Mouse (Mus musculus) heart, adult 2 months (tissue): Measurements from ENCODE around the gene Csnka2ip.

Experiments used
- CTCF ChIP-seq: fragments of 200-600 bp; IDR thresholded peaks from 2 replicates; pipeline ENCODE4 v1.8.1; 2022; ENCODE audit warnings: antibody characterized with exemption, mild to moderate bottlenecking, moderate library complexity
- EP300 ChIP-seq: fragments of 200-500 bp; IDR thresholded peaks from 2 replicates; pipeline ENCODE4 v1.6.1; 2011; ENCODE audit warnings: low read depth, low read length, control low read depth; ENCODE audit not compliant: insufficient read depth
- POLR2A ChIP-seq: fragments of 200-500 bp; IDR thresholded peaks from 2 replicates; pipeline ENCODE4 v1.6.1; 2011; ENCODE audit warnings: mild to moderate bottlenecking, low read depth, low read length, control low read depth; ENCODE audit not compliant: insufficient read depth

- no peak for TF ChIP-seq POLR2A
- no peak for TF ChIP-seq CTCF
- no peak for TF ChIP-seq EP300
Measured at GRCm38 (mm10) chr16:64602308-64602707, at the start of gene Csnka2ip.
